Mouse (Mus musculus): ENCODE measurements around the gene 9530053A07Rik. TPM values are rescaled to one million over a fixed set of nuclear protein-coding genes. Genes with fewer than 3 reads are reported as not detected.
"Not testable (repeated sequence)": the region's sequence is repeated elsewhere in the genome, so short reads cannot be mapped to it uniquely, and the experiment has no call there.

9530053A07Rik gene
- polyA plus RNA-seq (2016; fragmentation: Nextera tagmentation; extraction: Ambion mirVana), result 0.10 and 0.13 TPM in 2 replicates

- Histone ChIP-seq H3K4me2 (replicated peaks) (no peak within 1 kb of the TSS), H3K27me3 (0 out of 2 replicates have a peak, but pooled peaks cover 4% of the 10 kb centered on the region), H3K4me1 (no peaks in the 10 kb centered on the region), H3K27ac (replicated peaks) (no peak within 1 kb of the TSS), H3K4me3 (no peak within 1 kb of the TSS), H3K9me3 (no peaks in the 10 kb centered on the region), H3K9ac (replicated peaks) (no peak within 1 kb of the TSS), H3K36me3 (no peaks in the 10 kb centered on the region)
- ATAC-seq (ENCODE audit: low FRiP score, low read depth), result no peak
- WGBS, result 80% methylated on average over 5 of the region's 5 CpGs
Observed at GRCm38 (mm10) chr7:28129166-28129565, at the start of gene 9530053A07Rik. Gene 9530053A07Rik, plus strand, starts transcription at chr7:28129466.

- H3K36me3 ChIP-seq, result no peaks in the 10 kb centered on the region
- H3K4me2 ChIP-seq (replicated peaks), result no peak overlapping the region
- no peak overlapping the region for H3K27ac ChIP-seq (replicated peaks)
- no peaks in the 10 kb centered on the region for H3K27me3 ChIP-seq
- no peak for ATAC-seq (ENCODE audit: low FRiP score, low read depth)
- H3K4me3 ChIP-seq, result no peak overlapping the region
- 92% methylated on average over 7 of the region's 7 CpGs for WGBS
- H3K4me1 ChIP-seq, result no peaks in the 10 kb centered on the region
- no peak overlapping the region for H3K9ac ChIP-seq (replicated peaks)
- no peaks in the 10 kb centered on the region for H3K9me3 ChIP-seq
Observed at GRCm38 (mm10) chr7:28084215-28084614, 45.1 kb upstream of the 9530053A07Rik start.

- H3K36me3 ChIP-seq, result no peaks in the 10 kb centered on the region
- no peaks in the 10 kb centered on the region for H3K9me3 ChIP-seq
- H3K4me1 ChIP-seq, result no peaks in the 10 kb centered on the region
- no peak overlapping the region for H3K27ac ChIP-seq (replicated peaks)
- H3K4me3 ChIP-seq, result no peak overlapping the region
- H3K27me3 ChIP-seq, result no peaks in the 10 kb centered on the region
- no peak for ATAC-seq (ENCODE audit: low FRiP score, low read depth)
- H3K4me2 ChIP-seq (replicated peaks), result no peak overlapping the region
- 83% methylated on average over 16 of the region's 16 CpGs for WGBS
- H3K9ac ChIP-seq (replicated peaks), result no peak overlapping the region
Observed at GRCm38 (mm10) chr7:28086236-28086635, 43.0 kb upstream of the 9530053A07Rik start.

GRCm38 (mm10) chr7:28093541-28093940 lies 35.7 kb upstream of the 9530053A07Rik start:
- no peak for ATAC-seq (ENCODE audit: low FRiP score, low read depth)
- WGBS, result 52% methylated on average over 11 of the region's 11 CpGs
- H3K27me3 ChIP-seq, result no peaks in the 10 kb centered on the region

GRCm38 (mm10) chr7:28099101-28099500 lies 30.2 kb upstream of the 9530053A07Rik start:
- Histone ChIP-seq H3K4me2 (replicated peaks) (no peak overlapping the region), H3K27me3 (peaks cover 6% of the 10 kb centered on the region), H3K36me3 (no peaks in the 10 kb centered on the region), H3K4me3 (no peak overlapping the region), H3K27ac (replicated peaks) (no peak overlapping the region), H3K9me3 (peaks cover 14% of the 10 kb centered on the region), H3K4me1 (no peaks in the 10 kb centered on the region), H3K9ac (replicated peaks) (no peak overlapping the region)
- 93% methylated on average over 16 of the region's 16 CpGs for WGBS
- ATAC-seq (ENCODE audit: low FRiP score, low read depth), result no peak

More at GRCm38 (mm10) chr7:28093541-28093940, 35.7 kb upstream of the 9530053A07Rik start:
- no peak overlapping the region for H3K9ac ChIP-seq (replicated peaks)
- H3K27ac ChIP-seq (replicated peaks), result no peak overlapping the region
- no peak overlapping the region for H3K4me2 ChIP-seq (replicated peaks)
- no peaks in the 10 kb centered on the region for H3K4me1 ChIP-seq
- no peaks in the 10 kb centered on the region for H3K9me3 ChIP-seq
- H3K36me3 ChIP-seq, result no peaks in the 10 kb centered on the region
- no peak overlapping the region for H3K4me3 ChIP-seq

GRCm38 (mm10) chr7:28100596-28101590 lies 28.4 kb upstream of the 9530053A07Rik start:
- no peak for ATAC-seq (ENCODE audit: low FRiP score, low read depth)
- Histone ChIP-seq H3K9ac (replicated peaks) (no peak overlapping the region), H3K36me3 (no peaks in the 10 kb centered on the region), H3K27me3 (peaks cover 16% of the 10 kb centered on the region), H3K9me3 (peaks cover 14% of the 10 kb centered on the region), H3K4me1 (no peaks in the 10 kb centered on the region), H3K4me2 (replicated peaks) (no peak overlapping the region), H3K27ac (replicated peaks) (no peak overlapping the region), H3K4me3 (no peak overlapping the region)
- WGBS, result 68% methylated on average over 17 of the region's 17 CpGs

GRCm38 (mm10) chr7:28102936-28103335 lies 26.3 kb upstream of the 9530053A07Rik start:
- H3K27ac ChIP-seq (replicated peaks); H3K4me3 ChIP-seq; H3K36me3 ChIP-seq; ATAC-seq (ENCODE audit: low FRiP score, low read depth); H3K9ac ChIP-seq (replicated peaks); H3K4me2 ChIP-seq (replicated peaks); H3K4me1 ChIP-seq: not testable (repeated sequence)
- Histone ChIP-seq H3K27me3 (peaks cover 16% of the 10 kb centered on the region), H3K9me3 (peaks cover 14% of the 10 kb centered on the region)
- 48% methylated on average over 5 of the region's 5 CpGs for WGBS

- Histone ChIP-seq H3K9ac (replicated peaks) (no peak overlapping the region; the same call in 1 of the 2 replicates), H3K9me3 (0 out of 2 replicates have a peak, but pooled peaks cover 3% of the 10 kb centered on the region), H3K36me3 (no peaks in the 10 kb centered on the region), H3K27me3 (peaks cover 16% of the 10 kb centered on the region), H3K4me3 (0 out of 2 replicates have a peak overlapping the region, but pooled peaks have one; percentile 7), H3K27ac (replicated peaks) (no peak overlapping the region), H3K4me2 (replicated peaks) (peak overlapping the region; percentile 40), H3K4me1 (no peaks in the 10 kb centered on the region)
- WGBS, result 8% methylated on average over 23 of the region's 23 CpGs
- ATAC-seq (ENCODE audit: low FRiP score, low read depth), result no peak
Observed at GRCm38 (mm10) chr7:28104670-28105069, 24.6 kb upstream of the 9530053A07Rik start.

GRCm38 (mm10) chr7:28106241-28106640 lies 23.0 kb upstream of the 9530053A07Rik start:
- 89% methylated on average over 11 of the region's 11 CpGs for WGBS
- Histone ChIP-seq H3K4me3 (no peak overlapping the region), H3K9ac (replicated peaks) (no peak overlapping the region), H3K4me2 (replicated peaks) (no peak overlapping the region), H3K27me3 (peaks cover 16% of the 10 kb centered on the region), H3K27ac (replicated peaks) (no peak overlapping the region), H3K4me1 (no peaks in the 10 kb centered on the region), H3K9me3 (no peaks in the 10 kb centered on the region), H3K36me3 (no peaks in the 10 kb centered on the region)
- no peak for ATAC-seq (ENCODE audit: low FRiP score, low read depth)

GRCm38 (mm10) chr7:28114648-28115047 lies 14.6 kb upstream of the 9530053A07Rik start:
- no peak for ATAC-seq (ENCODE audit: low FRiP score, low read depth)
- H3K36me3 ChIP-seq, result no peaks in the 10 kb centered on the region

GRCm38 (mm10) chr7:28137613-28138012 lies 8.3 kb downstream of the 9530053A07Rik start:
- H3K9me3 ChIP-seq, result no peaks in the 10 kb centered on the region
- no peak overlapping the region for H3K4me3 ChIP-seq
- no peak overlapping the region for H3K27ac ChIP-seq (replicated peaks)
- H3K36me3 ChIP-seq, result no peaks in the 10 kb centered on the region
- H3K27me3 ChIP-seq, result no peaks in the 10 kb centered on the region
- no peak overlapping the region for H3K4me2 ChIP-seq (replicated peaks)
- 61% methylated on average over 5 of the region's 5 CpGs for WGBS
- H3K4me1 ChIP-seq, result no peaks in the 10 kb centered on the region
- ATAC-seq (ENCODE audit: low FRiP score, low read depth), result no peak
- no peak overlapping the region for H3K9ac ChIP-seq (replicated peaks)

More at GRCm38 (mm10) chr7:28114648-28115047, 14.6 kb upstream of the 9530053A07Rik start:
- WGBS, result 79% methylated on average over 2 of the region's 2 CpGs
- Histone ChIP-seq H3K27ac (replicated peaks) (no peak overlapping the region), H3K27me3 (no peaks in the 10 kb centered on the region), H3K4me3 (no peak overlapping the region), H3K9ac (replicated peaks) (no peak overlapping the region), H3K4me1 (no peaks in the 10 kb centered on the region), H3K4me2 (replicated peaks) (no peak overlapping the region), H3K9me3 (no peaks in the 10 kb centered on the region)

- no peaks in the 10 kb centered on the region for H3K36me3 ChIP-seq
- peaks cover 6% of the 10 kb centered on the region; the same call in 1 of the 2 replicates for H3K27me3 ChIP-seq
- no peak overlapping the region for H3K9ac ChIP-seq (replicated peaks)
- H3K4me1 ChIP-seq, result no peaks in the 10 kb centered on the region
- no peak overlapping the region for H3K4me3 ChIP-seq
- H3K4me2 ChIP-seq (replicated peaks), result no peak overlapping the region
- peak; percentile 90 for ATAC-seq (ENCODE audit: low FRiP score, low read depth)
- WGBS, result 15% methylated on average over 3 of the region's 3 CpGs
- 0 out of 2 replicates have a peak overlapping the region, but pooled peaks have one; percentile 32 for H3K27ac ChIP-seq (replicated peaks)
- 0 out of 2 replicates have a peak, but pooled peaks cover 6% of the 10 kb centered on the region for H3K9me3 ChIP-seq
Observed at GRCm38 (mm10) chr7:28148263-28148662, 19.0 kb downstream of the 9530053A07Rik start.
